Mouse (Mus musculus) left cerebral cortex, adult 2 months (tissue): ENCODE data around the gene AL731706.2. TPM values are rescaled to one million over a fixed set of nuclear protein-coding genes. Genes with fewer than 3 reads are reported as not detected.
A peak's percentile ranks its signal among the peaks of the same experiment; 100 is the strongest.
"Not testable (repeated sequence)": the region's sequence is repeated elsewhere in the genome, so short reads cannot be mapped to it uniquely, and the experiment has no call there.

Experiments used
- DNase-seq, 2 experiments: peaks; one replicate each; pipeline ENCODE4 v3.0.0; 2021 to 2022; ENCODE audit warnings: low spot score in 2 of 2, mixed read lengths in 1 of 2; ENCODE audit errors: extremely low spot score in 1 of 2
- H3K27ac ChIP-seq: fragments of 200-600 bp; 2 replicates; pipeline ENCODE4 v1.8.1; 2022
- H3K4me3 ChIP-seq: fragments of 200-600 bp; 2 replicates; pipeline ENCODE4 v1.8.1; 2022
- CTCF ChIP-seq: fragments of 200-600 bp; IDR thresholded peaks from 2 replicates; pipeline ENCODE4 v1.8.1; 2022; ENCODE audit warnings: antibody characterized with exemption, mild to moderate bottlenecking, moderate library complexity
- intact Hi-C: fragments of 180-260 bp; cut with DNase I; formaldehyde crosslinking; loops from one replicate; pipeline ENCODE4 v1.15.1; 2025
- total RNA-seq, 2 experiments: library from RNA; stranded (reverse); gene quantifications; 2 replicates each; pipeline ENCODE4 v1.2.3; 2021

The AL731706.2 gene
- total RNA-seq, 2 experiments from 2014 or later = 9.6 to 10.8 TPM

DNA sequence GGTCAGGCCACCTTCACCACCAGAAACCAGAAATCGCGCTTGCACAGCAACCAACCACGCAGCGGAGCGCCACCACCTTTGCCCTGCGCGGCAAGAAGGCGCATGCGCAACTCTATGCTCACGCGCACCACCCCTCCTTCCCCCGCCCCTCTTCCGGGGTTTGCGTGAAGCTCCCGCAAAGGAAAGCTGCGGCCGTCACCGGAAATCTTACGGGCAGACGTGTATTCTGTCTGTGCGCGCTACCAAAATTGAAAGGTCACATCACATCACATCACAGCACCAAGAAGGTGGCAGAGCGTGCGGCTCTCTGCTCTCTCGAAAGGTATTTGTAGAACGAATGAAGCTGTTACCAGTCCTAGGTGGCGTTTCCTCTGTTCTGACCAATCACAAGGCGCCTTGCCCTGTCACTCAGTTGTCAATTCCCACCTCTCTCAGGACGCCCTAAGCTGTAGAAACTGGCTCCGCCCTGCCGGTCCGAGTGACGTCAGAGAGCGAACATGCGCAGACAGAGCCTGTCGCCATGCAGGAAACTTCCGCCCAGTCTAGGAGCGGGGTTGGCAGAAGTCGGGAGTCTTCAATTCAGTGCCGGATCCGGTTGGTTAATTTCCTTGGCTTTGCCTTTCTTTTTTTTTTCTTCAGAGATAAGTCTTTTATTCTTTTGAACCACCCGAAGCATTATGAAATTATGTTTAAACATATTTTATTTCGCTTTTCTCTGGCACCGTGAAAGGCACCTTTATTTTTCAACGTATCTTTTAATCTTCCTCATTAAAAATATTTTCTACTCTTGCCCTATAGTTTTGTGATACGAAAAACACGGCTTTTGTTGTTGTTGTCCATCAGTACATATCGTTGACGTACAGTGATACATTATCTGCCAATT is 5.8 kb upstream of the AL731706.2 start, which contains the start of the genes Slx4ip, AL731706.1 and Mkks:
TSS of gene Slx4ip (plus strand) at position 151 of the 883 bp plus-strand sequence.
TSS of gene AL731706.1 (minus strand) at position 322 of the 883 bp plus-strand sequence.
TSS of gene Mkks (minus strand) at position 322 of the 883 bp plus-strand sequence.
- peak within 1 kb of the TSS; percentile 98 for H3K27ac ChIP-seq
- TF ChIP-seq CTCF = no peak; the same call in 1 of the 2 replicates
- peak within 1 kb of the TSS; percentile 80 for H3K4me3 ChIP-seq
- intact Hi-C loops = loop anchor here (2.0 to 5.0 kb wide), 2 partner anchors 179 to 226 kb away; partner anchors contain the start of genes Jag1 and Snap25
- peak; percentile 98 for DNase-seq

DNA sequence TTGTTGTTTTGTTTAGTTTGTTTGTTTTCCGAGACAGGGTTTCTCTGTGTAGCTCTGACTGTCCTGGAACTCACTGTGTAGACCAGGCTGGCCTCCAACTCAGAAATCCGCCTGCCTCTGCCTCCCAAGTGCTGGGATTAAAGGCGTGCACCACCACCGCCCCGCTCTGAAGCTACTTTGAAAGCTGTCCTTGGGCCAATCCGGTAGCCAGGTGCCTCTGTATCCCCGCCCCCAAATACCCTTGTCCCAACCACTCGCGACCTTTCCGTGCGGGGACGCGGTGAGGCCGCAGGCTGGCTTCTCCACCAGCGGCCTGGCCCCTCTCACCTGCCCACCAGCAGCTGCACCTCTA is 5.2 kb upstream of the AL731706.2 start:
- intact Hi-C loops = loop anchor here (2.0 to 5.0 kb wide), 2 partner anchors 178 to 227 kb away; partner anchors contain the start of genes Jag1 and Snap25
- not testable (repeated sequence) for DNase-seq
- Histone ChIP-seq H3K4me3 (peak overlapping the region; percentile 80), H3K27ac (peak overlapping the region; percentile 98)

DNA sequence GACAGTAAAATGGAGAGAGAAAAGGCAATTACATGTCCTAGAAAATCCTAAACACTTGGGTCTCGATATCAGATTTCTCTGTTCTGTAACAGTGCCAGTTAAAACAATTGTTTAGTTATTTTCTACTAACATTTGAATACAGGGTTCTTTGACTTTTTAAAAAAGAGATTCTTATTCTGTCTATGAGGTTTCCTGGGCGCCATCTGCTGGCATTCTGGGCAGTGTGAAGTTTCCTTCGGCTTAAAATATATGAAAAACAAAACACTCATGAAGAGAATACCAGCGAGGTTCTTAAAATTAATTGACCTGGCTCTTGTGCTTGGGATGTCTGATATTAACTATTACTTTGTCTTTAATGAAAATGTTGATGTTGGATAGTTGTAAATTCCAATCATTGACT is 1.4 kb upstream of the AL731706.2 start:
- intact Hi-C loops = loop anchor here (1.0 to 5.0 kb wide), 4 partner anchors 169 to 920 kb away; no protein-coding TSS in a partner anchor
- DNase-seq = peak; percentile 34 to 52
- peak overlapping the region; percentile 13; the same call in 1 of the 2 replicates for H3K27ac ChIP-seq
- no peak overlapping the region for H3K4me3 ChIP-seq
- peak; percentile 68 for TF ChIP-seq CTCF

DNA sequence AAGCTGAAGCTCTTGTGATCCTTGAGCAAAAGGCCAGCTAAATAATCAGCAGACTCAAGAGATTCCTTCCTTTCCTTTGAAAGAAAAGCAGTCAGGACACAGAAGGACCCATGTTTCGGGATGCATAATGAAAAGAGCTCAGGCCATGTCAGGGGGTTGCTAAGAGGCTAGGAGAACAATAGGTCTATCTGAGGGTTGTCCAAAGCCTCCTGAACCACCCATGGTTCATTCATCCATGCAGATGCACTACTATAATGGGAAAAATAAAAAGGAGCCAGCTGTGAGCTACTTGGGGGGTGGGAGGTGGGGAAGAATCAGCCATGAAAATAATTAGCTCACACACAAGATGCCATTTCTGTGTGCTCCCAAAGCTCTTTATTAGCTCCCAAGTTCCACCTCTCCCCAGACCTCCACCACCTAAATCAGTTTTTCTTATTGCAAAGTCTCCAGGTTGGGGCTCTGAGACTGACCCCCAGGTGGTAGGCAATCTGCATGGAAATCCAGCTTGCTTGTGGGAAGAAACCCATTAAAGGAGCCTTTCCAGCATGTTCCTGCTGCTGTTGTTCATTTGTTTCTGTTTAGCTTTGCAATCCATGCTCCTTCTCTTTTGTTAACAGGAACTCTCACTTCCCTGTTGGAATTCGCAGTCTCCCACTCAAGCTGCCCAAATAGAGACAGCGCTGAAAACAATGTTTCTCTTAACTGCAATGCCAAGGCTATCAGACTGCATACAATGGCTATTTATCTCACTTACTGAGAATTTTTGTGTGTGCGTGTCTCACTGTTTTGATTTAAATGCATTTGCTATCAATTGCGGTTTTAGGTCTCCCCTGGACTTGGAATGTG is 30.7 kb downstream of the AL731706.2 start:
- no peak overlapping the region for H3K27ac ChIP-seq
- intact Hi-C loops = no loop called here

DNA sequence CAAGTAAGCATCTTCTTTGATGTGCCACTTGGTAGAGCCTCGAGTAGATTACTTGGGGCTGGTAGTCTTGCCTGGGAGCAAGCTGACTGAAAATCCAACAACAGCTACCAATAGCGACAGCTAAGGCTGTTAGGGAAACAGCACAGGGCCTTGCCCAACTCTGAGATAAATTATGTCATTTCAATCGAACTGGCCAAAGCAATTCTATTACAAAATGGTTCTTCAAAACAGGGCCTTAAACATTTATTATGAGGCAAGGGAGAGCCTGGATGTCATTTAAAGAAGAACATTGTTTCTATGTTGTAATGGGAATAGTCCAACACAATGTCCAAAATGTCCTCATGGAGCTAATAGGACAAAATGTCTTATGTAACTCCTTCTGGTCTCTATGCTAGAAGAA is 35.1 kb downstream of the AL731706.2 start:
- intact Hi-C loops = no loop called here
- TF ChIP-seq CTCF = no peak
- no peak for DNase-seq
- Histone ChIP-seq H3K27ac (no peak overlapping the region), H3K4me3 (no peak overlapping the region)

More for the DNA sequence above, 30.7 kb downstream of the AL731706.2 start:
- TF ChIP-seq CTCF = no peak
- no peak overlapping the region for H3K4me3 ChIP-seq
- DNase-seq = no peak

DNA sequence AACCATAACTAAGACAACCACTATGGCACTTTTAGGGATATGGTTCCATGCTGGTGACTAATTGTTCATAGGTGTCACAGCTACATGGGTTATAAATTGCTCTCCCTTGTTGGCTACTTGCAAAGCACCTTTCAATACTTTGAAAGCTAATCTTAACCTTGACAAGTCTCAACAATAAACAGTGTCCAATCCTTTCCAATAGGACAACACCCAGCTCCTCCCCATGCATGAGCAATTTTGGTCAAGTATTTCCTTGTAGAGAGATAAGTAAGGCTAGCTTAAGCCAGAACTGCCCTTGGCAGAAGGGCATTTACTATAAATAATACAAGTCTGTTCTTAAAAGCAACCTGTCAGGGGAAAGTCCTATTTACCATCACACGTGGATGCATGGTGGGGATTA is 47.5 kb downstream of the AL731706.2 start:
- no peak for DNase-seq
- TF ChIP-seq CTCF = no peak
- Histone ChIP-seq H3K4me3 (no peak overlapping the region), H3K27ac (no peak overlapping the region)
- intact Hi-C loops = loop anchor here (10.0 kb wide), 1 partner anchor 243 kb away; no protein-coding TSS in a partner anchor

DNA sequence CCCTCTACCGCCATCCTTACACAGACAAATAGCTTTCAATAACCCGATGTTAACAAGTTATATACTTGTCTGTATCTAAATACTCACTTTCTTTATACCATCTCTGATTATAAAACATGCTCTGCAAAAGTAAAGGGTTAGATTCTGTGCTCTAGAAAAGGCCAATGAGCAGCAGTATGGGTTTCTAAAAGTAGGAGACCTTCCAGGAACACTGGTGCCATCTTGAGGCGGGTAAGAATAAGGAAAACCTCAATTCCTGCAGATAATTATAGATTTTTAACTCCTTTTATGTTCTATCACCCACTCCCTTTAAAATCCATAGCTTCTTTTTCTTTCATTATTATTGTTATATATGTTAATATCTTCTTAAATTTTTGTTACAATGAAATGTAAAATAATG is 49.6 kb downstream of the AL731706.2 start:
- intact Hi-C loops = loop anchor here (2.0 to 10.0 kb wide), 2 partner anchors 241 to 347 kb away; no protein-coding TSS in a partner anchor
- DNase-seq = peak in 1 of 2 experiments; percentile 26
- TF ChIP-seq CTCF = peak; percentile 68
- Histone ChIP-seq H3K27ac (peak overlapping the region; percentile 33; the same call in 1 of the 2 replicates), H3K4me3 (no peak overlapping the region)

Other genes starting within 250 kb of the AL731706.2 start
- 1,000 to 10,000 TPM; 3,053 to 3,248 TPM for gene Snap25, start 172.2 kb downstream of the AL731706.2 start, total RNA-seq
- 1 to 10 TPM; 8.2 to 8.3 TPM for gene Slx4ip, start 5.5 kb upstream of the AL731706.2 start, total RNA-seq
- 10 to 100 TPM; 18.4 to 22.8 TPM for gene AL731706.1, start 5.7 kb upstream of the AL731706.2 start, total RNA-seq
- 10 to 100 TPM; 22.0 to 27.1 TPM for gene Mkks, start 5.7 kb upstream of the AL731706.2 start, total RNA-seq
- gene Jag1, start 231.0 kb upstream of the AL731706.2 start, total RNA-seq = 1 to 10 TPM; 5.2 to 6.7 TPM